Mouse (Mus musculus): ENCODE measurements around the gene Kcns1. TPM values are rescaled to one million over a fixed set of nuclear protein-coding genes. Genes with fewer than 3 reads are reported as not detected.

Kcns1 gene
- 0.45 and 0.82 TPM in 2 replicates for polyA plus RNA-seq (2012)

DNA sequence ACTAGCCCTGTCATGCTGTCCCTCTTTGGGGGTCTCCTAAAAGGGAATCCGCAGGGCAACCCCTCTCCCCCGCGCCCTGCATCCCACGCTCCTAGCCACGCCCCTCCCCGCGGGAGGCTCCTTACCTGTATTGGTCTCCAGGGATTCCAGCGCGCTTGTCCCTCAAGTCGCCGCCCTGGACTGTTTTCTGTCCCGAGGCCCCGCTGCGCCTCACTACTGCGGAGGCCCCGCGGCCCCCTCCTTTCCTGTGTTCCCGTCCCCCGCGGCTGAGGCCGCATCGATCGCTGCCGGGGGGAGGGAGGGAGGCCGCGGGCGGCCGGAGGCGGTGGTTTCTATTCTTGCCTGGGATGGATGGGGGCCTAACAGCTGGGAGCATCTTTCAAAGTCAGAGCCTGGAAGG lies at the start of gene Kcns1:
TSS of gene Kcns1 (minus strand) at position 212 of the 400 bp plus-strand sequence.

DNA sequence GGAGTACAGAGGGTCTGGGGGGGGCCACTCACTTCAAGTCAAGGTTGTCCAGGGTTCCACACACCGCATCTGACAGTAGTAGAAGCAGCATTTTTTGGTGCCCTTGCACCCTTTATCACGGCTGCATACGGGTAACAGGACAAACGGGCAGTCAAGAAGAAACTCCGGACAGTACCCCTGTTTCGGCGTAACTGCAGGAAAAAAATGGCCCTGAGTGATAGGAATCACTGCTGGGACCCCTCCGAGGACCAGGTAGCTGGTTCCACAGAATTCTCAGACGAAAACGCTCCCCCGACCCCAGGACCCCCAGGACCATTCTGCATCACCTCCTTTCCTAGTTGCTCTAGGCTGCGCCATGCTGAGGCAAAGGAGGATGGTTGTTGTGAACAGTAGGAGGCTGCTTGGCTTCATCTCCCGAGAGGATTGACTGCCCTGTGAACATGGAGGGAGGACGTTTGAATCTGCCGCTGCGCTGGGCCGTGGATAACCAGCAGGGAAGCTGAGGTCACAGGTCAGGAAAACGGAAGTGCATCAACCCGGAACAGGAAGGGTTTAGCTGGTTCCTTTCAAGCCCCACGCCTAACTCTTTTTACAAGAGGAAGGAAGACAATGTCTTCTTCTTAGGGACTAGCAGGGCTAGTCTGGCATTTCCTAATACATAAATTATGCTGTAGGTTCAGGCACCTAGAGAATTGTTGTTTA lies 28.9 kb upstream of the Kcns1 start, which contains the start of gene Wfdc15a:
TSS of gene Wfdc15a (minus strand) at position 505 of the 702 bp plus-strand sequence.

GRCm38 (mm10) chr2:164190576-164190975 lies 19.7 kb upstream of the Kcns1 start, which contains the start of gene Wfdc12:
Wfdc12 (minus strand) TSS chr2:164190608.

GRCm38 (mm10) chr2:164182692-164183255 lies 11.9 kb upstream of the Kcns1 start, which contains the start of gene Wfdc5:
Wfdc5 (minus strand) TSS chr2:164182742.

Other genes with a start within 250 kb of the Kcns1 start
- gene Ywhab, start 176.2 kb downstream of the Kcns1 start, polyA plus RNA-seq (2012): 46.4 and 51.1 TPM in 2 replicates
- gene Pabpc1l, start 145.7 kb downstream of the Kcns1 start, polyA plus RNA-seq (2012): 0.32 and 1.0 TPM in 2 replicates
- gene Stk4, start 100.8 kb downstream of the Kcns1 start, polyA plus RNA-seq (2012): 49.8 and 66.3 TPM in 2 replicates
- gene Tomm34, start 99.9 kb downstream of the Kcns1 start, polyA plus RNA-seq (2012): 67.0 and 88.1 TPM in 2 replicates
- gene Wfdc5, start 11.6 kb upstream of the Kcns1 start, polyA plus RNA-seq (2012): not detected in 2 replicates
- not detected in 2 replicates for gene Wfdc12, start 19.5 kb upstream of the Kcns1 start, polyA plus RNA-seq (2012)
- not detected in 2 replicates for gene Wfdc15a, start 29.0 kb upstream of the Kcns1 start, polyA plus RNA-seq (2012)
- gene Wfdc15b, start 50.5 kb upstream of the Kcns1 start, polyA plus RNA-seq (2012): not detected in 2 replicates
- gene Svs2, start 67.4 kb upstream of the Kcns1 start, polyA plus RNA-seq (2012): not detected in 2 replicates
- not detected in 2 replicates for gene Svs3b, start 85.5 kb upstream of the Kcns1 start, polyA plus RNA-seq (2012)
- gene Svs4, start 107.3 kb upstream of the Kcns1 start, polyA plus RNA-seq (2012): not detected in 2 replicates
- not detected in 2 replicates for gene Svs3a, start 118.2 kb upstream of the Kcns1 start, polyA plus RNA-seq (2012)
- not detected in 2 replicates for gene Svs6, start 145.6 kb upstream of the Kcns1 start, polyA plus RNA-seq (2012)
- not detected in 2 replicates for gene Svs5, start 161.6 kb upstream of the Kcns1 start, polyA plus RNA-seq (2012)
- 23.0 and 53.6 TPM in 2 replicates for gene Slpi, start 218.0 kb upstream of the Kcns1 start, polyA plus RNA-seq (2012)
- not detected in 2 replicates for gene Rbpjl, start 232.0 kb upstream of the Kcns1 start, polyA plus RNA-seq (2012)
- gene Matn4, start 234.0 kb upstream of the Kcns1 start, polyA plus RNA-seq (2012): 0.04 TPM in 1 of 2 replicates, not detected in the other